Mouse (Mus musculus) kidney, adult 2 months (tissue): ENCODE data around the gene Atp11b.

Experiments
- CTCF ChIP-seq: fragments of 200-500 bp; conservative IDR thresholded peaks from 2 replicates; pipeline ENCODE4 v1.5.1; 2011; ENCODE audit warnings: low read depth, mild to moderate bottlenecking, control low read depth, low read length, moderate library complexity, mixed read lengths; ENCODE audit not compliant: insufficient read depth, insufficient read length
- POLR2A ChIP-seq: fragments of 200-500 bp; IDR thresholded peaks from one replicate; pipeline ENCODE4 v1.6.1; 2011; ENCODE audit warnings: low read depth, low read length, control low read depth

- TF ChIP-seq POLR2A (no peak), CTCF (no peak)
These were observed 144.0 kb downstream of the Atp11b start for GRCm38 (mm10) chr3:35897900-35898299.
